Mouse (Mus musculus): ENCODE measurements around the gene Ppp4c. TPM values are rescaled to one million over a fixed set of nuclear protein-coding genes. Genes with fewer than 3 reads are reported as not detected.
A peak's percentile ranks its signal among the peaks of the same experiment; 100 is the strongest.
"Not testable (repeated sequence)": the region's sequence is repeated elsewhere in the genome, so short reads cannot be mapped to it uniquely, and the experiment has no call there.

Ppp4c gene
- polyA plus RNA-seq, 1 experiment from 2014 or later = 407 TPM

DNA sequence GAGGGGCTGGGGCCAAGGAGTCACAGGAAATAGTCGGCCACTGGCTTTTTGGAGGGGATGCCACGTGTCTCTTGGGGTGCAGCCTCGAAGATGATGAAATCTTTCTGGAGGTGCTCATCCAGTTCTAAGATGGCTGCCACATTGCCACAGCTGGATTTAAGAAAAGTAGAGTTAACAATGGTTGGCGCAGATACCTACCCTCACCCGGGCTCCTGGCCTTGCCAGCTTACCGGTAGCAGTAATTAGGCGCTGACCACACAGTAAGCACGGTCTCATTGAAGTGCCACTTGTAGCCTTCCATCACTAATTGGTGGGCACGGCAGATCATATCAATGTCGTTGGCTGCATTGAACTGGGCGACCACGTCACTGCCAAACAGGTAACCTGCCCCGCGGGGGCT, 6.2 kb downstream of the Ppp4c start:
- Histone ChIP-seq H3K4me1 (peaks cover 30% of the 10 kb centered on the region), H3K4me3 (no peak overlapping the region), H3K27me3 (ENCODE audit: low read depth, poor library complexity, severe bottlenecking) (no peaks in the 10 kb centered on the region), H3K27ac (replicated peaks) (no peak overlapping the region), H3K9me3 (replicated peaks) (no peaks in the 10 kb centered on the region), H3K36me3 (peaks cover 83% of the 10 kb centered on the region)
- 94% methylated on average over 14 of the region's 14 CpGs for WGBS
- no peak for DNase-seq (ENCODE audit: low spot score)

DNA sequence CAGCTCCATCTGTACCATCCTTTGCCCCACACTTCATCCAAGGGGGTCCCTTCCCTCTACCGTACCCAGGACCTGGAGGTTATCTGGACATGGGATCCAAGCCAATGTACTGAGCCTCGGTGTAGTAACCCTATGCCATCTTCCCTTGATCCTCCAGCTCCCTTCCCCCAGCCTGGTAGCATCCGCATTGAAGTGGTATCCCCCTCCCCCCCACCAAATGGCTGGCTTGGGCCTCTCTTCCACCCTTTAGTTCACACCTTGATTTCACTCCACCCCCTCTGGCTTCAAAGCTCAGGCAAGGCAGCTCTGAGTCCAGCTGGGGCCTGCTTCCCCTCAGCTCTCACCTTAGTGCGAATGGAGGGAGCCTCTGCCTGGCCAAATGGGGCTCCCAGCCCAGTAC, 7.2 kb downstream of the Ppp4c start:
- H3K4me3 ChIP-seq = no peak overlapping the region
- no peak for DNase-seq (ENCODE audit: low spot score)
- H3K27ac ChIP-seq (replicated peaks) = no peak overlapping the region
- no peaks in the 10 kb centered on the region for H3K9me3 ChIP-seq (replicated peaks)
- 84% methylated on average over 4 of the region's 4 CpGs for WGBS
- peaks cover 74% of the 10 kb centered on the region for H3K36me3 ChIP-seq
- H3K27me3 ChIP-seq (ENCODE audit: low read depth, poor library complexity, severe bottlenecking) = no peaks in the 10 kb centered on the region
- H3K4me1 ChIP-seq = peaks cover 29% of the 10 kb centered on the region

DNA sequence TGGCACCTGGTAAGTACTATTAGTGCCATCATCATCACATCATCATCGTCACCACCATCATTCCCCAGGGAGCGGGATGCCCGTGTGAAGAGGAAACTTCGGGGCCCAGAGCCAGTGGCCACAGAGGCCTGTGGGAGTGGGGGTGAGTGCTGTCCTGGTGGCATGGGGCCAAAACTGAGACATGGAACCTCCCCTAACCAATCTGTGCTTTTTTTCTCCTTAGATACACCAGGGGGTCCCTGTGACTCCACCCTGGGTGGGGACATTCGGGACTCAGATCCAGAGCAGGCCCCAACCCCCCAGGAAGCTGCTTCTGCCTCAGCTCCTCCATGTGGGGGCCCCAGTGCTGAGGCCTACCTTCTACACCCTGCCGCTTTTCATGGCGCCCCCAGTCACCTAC, 7.8 kb downstream of the Ppp4c start:
- Histone ChIP-seq H3K27ac (replicated peaks) (no peak overlapping the region), H3K9me3 (replicated peaks) (no peaks in the 10 kb centered on the region), H3K36me3 (peaks cover 68% of the 10 kb centered on the region), H3K4me1 (peaks cover 33% of the 10 kb centered on the region), H3K27me3 (ENCODE audit: low read depth, poor library complexity, severe bottlenecking) (no peaks in the 10 kb centered on the region), H3K4me3 (no peak overlapping the region)
- 90% methylated on average over 7 of the region's 7 CpGs for WGBS
- no peak for DNase-seq (ENCODE audit: low spot score)

DNA sequence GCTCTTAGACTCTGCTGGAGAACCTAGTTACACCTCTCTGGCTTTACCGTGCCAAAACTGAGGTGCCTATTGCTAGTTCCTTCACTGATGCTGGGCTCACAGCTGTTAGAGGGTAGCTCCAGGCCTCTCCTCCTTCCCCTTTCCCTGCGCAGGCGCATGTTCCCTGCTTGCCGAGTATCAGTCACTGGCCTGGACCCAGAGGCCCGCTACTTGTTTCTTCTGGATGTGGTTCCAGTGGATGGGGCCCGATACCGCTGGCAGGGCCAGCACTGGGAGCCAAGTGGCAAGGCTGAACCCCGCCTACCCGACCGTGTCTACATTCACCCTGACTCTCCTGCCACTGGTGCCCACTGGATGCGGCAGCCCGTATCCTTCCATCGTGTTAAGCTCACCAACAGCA, 9.6 kb downstream of the Ppp4c start:
- H3K27me3 ChIP-seq (ENCODE audit: low read depth, poor library complexity, severe bottlenecking) = no peaks in the 10 kb centered on the region
- H3K9me3 ChIP-seq (replicated peaks) = no peaks in the 10 kb centered on the region
- DNase-seq (ENCODE audit: low spot score) = no peak
- H3K4me1 ChIP-seq = peaks cover 44% of the 10 kb centered on the region
- H3K36me3 ChIP-seq = peaks cover 50% of the 10 kb centered on the region
- H3K27ac ChIP-seq (replicated peaks) = no peak overlapping the region
- 87% methylated on average over 13 of the region's 13 CpGs for WGBS
- H3K4me3 ChIP-seq = no peak overlapping the region

DNA sequence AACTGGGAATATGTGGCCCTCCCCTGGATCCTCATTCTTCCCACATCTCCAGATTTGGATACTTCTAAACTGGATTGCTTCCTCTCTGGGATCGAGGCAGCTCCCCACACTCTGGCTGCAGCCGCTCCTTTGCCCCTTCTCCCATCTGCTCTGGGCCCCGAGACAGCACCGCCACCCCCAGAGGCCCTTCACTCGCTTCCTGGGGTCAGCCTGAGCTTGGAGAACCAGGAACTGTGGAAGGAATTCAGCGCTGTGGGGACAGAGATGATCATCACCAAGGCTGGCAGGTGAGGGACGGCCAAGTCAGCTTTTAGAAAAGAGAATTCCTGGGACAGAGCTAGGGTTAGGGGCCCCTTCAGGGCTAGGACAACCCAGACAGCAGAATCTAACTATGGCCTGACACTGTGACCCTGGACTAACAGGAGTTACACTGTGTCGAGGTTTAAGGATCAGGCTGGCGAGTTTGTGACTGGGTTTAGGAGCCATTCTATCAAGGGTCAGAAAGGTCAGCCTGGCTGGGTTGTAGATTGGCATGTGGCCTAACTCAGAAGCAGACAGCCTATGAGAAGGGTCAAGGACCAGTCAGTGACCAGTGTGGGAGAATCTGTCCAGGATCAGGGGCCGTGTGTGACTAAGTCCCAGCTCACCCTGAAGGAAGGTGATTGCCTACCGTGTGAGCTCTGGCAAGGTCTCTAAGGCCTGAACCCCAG, 10.5 kb downstream of the Ppp4c start:
- peak overlapping the region; percentile 82 for H3K27ac ChIP-seq (replicated peaks)

DNA sequence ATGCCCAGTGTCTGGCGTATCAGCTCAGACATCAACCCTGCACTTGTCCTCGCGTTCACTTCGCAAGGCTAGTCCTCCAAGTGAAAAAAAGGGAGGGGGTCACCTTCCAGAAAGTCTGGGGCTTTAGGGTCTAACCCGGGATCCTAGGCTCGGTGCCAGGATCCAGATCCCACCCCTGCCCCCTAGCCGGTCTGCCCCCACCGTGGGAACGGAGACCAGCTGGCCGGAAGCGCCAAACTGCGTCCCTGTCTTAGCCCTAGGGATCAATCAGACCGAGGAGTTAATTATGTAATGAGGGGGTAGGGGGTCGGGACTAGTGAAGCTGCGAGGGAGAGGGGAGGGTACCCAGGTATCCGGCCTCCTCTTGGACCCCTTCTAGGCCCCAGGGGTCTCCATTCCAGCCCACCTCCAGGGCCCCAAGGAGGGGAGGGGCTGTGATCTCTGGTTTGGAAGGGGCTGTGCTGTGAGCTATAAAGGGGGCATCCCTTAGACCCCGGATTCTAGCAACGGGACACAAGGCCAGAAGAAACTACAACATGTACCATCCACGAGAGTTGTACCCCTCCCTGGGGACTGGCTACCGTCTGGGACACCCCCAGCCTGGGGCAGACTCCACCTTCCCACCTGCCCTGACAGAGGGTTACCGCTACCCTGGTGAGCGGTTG, 11.2 kb downstream of the Ppp4c start, which contains the start of gene Tbx6:
TSS of gene Tbx6 (plus strand) at position 513 of the 665 bp plus-strand sequence.
- Histone ChIP-seq H3K27ac (replicated peaks) (peak within 1 kb of the TSS; percentile 82), H3K27me3 (ENCODE audit: low read depth, poor library complexity, severe bottlenecking) (no peaks in the 10 kb centered on the region), H3K4me1 (peaks cover 59% of the 10 kb centered on the region), H3K4me3 (peak within 1 kb of the TSS; percentile 58), H3K9me3 (replicated peaks) (no peaks in the 10 kb centered on the region), H3K36me3 (peaks cover 34% of the 10 kb centered on the region)
- no peak for DNase-seq (ENCODE audit: low spot score)
- WGBS = 9% methylated on average over 22 of the region's 22 CpGs

More for the DNA sequence above, 10.5 kb downstream of the Ppp4c start:
- Histone ChIP-seq H3K27me3 (ENCODE audit: low read depth, poor library complexity, severe bottlenecking) (no peaks in the 10 kb centered on the region), H3K9me3 (replicated peaks) (no peaks in the 10 kb centered on the region), H3K36me3 (peaks cover 41% of the 10 kb centered on the region), H3K4me1 (peaks cover 52% of the 10 kb centered on the region), H3K4me3 (peak overlapping the region; percentile 58)
- WGBS = 42% methylated on average over 11 of the region's 11 CpGs
- no peak for DNase-seq (ENCODE audit: low spot score)

DNA sequence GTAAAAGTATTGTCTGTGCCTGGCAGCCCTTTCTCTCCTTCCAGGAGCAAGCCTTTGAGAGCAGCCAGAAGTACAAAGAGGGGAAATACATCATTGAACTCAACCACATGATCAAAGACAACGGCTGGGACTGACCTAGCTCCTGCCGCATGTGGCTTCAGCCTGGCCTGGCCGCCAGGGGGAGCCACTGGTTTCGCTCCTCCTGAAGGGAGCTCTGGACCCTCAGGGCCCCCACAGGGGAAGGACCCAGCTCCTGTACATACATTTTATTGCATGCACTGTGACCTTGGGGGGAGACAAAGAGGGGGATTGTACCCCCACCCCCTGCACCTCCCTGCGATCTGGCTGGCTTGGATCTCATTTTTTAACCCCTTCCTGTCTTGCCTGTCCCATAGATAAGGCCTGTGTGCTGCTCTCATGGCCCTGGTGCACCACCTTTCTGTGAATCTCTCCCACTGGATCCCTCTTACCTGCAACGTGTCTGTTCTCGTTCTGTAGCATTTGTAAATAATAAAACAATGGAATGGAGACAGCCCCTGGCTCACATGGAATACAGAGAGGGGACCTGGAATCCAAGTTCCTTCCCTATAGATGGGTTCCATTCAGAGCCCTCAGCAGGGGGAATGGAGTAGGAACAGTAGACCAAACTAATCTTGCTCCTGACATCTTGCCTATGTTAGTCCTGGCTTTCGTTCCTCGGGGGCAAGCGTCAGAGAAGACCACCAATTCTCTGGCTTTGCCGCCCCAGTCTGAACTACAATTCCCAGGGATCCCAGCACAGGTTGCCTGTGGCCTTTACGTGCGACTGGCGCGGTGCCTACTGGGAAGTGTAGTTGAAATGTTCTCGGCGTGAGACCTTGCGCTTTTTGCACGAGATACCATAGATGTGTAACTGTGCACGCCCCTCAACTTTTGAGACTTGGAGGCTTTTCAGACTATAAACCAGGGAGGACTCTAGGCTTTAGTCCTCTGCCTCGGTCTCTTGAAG, 12.0 kb downstream of the Ppp4c start:
- Histone ChIP-seq H3K27me3 (ENCODE audit: low read depth, poor library complexity, severe bottlenecking) (no peaks in the 10 kb centered on the region), H3K27ac (replicated peaks) (peak overlapping the region; percentile 82), H3K36me3 (peaks cover 26% of the 10 kb centered on the region), H3K4me3 (peak overlapping the region; percentile 58), H3K4me1 (peaks cover 68% of the 10 kb centered on the region), H3K9me3 (replicated peaks) (no peaks in the 10 kb centered on the region)
- WGBS = 2% methylated on average over 21 of the region's 21 CpGs
- peak; percentile 90 for DNase-seq (ENCODE audit: low spot score)

DNA sequence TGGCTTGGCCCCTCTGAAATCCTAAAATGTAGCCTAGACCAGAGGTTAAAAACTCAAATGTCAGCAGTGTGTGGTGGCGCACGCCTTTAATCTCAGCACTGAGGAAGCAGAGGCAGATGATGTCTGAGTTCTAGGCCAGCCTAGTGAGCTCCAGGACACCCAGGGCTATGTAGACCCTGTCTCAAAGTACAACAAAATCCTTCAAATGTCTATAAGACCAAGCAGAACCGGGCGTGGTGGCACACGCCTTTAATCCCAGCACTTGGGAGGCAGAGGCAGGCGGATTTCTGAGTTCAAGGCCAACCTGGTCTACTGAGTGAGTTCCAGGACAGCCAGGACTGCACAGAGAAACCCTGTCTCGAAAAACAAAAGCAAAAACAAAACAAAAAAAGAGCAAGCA, 13.2 kb downstream of the Ppp4c start:
- peaks cover 14% of the 10 kb centered on the region for H3K36me3 ChIP-seq
- not testable (repeated sequence) for H3K27ac ChIP-seq (replicated peaks); H3K9me3 ChIP-seq (replicated peaks); DNase-seq (ENCODE audit: low spot score); H3K27me3 ChIP-seq (ENCODE audit: low read depth, poor library complexity, severe bottlenecking)
- H3K4me3 ChIP-seq = peak overlapping the region; percentile 9; the same call in 1 of the 2 replicates
- H3K4me1 ChIP-seq = peaks cover 68% of the 10 kb centered on the region
- WGBS = 90% methylated on average over 7 of the region's 7 CpGs

DNA sequence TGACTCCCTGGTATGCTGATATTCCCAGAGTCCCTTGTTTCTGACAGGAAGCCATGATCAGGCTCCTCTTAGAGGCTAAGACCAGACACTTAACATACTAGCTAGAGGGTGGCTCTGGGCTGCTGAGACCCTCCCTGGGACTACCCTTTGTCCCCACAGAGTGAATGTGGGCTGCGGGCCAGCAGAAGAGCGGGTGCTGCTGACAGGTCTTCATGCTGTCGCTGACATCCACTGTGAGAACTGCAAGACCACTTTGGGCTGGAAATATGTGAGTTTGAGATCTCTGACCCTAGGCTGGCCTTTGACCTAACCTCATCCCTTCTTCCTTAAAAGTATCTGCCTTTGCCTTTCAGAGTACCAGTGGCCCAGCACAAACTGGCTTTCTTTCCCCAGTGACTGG, 14.1 kb downstream of the Ppp4c start:
- WGBS = 88% methylated on average over 3 of the region's 3 CpGs
- peak overlapping the region; percentile 96; the same call in 1 of the 2 replicates for H3K27ac ChIP-seq (replicated peaks)
- H3K9me3 ChIP-seq (replicated peaks) = no peaks in the 10 kb centered on the region
- peaks cover 68% of the 10 kb centered on the region for H3K4me1 ChIP-seq
- no peak for DNase-seq (ENCODE audit: low spot score)
- peak overlapping the region; percentile 79; the same call in 1 of the 2 replicates for H3K4me3 ChIP-seq
- peaks cover 10% of the 10 kb centered on the region for H3K36me3 ChIP-seq
- H3K27me3 ChIP-seq (ENCODE audit: low read depth, poor library complexity, severe bottlenecking) = no peaks in the 10 kb centered on the region

DNA sequence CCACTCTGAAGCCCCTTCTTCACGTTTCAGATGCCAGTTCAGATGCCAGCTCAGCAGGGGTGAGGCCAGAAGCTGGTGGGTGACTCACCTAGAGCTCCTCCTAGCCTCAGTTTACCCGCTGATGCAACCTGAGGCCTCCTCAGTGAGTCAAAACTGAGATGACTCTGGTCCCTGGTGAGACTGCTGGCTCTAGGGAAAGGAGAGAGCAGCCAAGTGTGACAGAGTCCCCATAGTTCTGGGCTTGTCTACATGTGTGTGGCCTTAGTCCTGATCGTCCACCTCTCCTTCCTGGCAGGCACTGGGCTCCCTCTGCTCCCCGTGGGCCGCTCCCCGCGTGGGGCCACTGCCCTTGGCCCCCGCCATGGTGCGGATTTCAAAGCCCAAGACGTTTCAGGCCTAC, 14.8 kb downstream of the Ppp4c start:
- no peak for DNase-seq (ENCODE audit: low spot score)

DNA sequence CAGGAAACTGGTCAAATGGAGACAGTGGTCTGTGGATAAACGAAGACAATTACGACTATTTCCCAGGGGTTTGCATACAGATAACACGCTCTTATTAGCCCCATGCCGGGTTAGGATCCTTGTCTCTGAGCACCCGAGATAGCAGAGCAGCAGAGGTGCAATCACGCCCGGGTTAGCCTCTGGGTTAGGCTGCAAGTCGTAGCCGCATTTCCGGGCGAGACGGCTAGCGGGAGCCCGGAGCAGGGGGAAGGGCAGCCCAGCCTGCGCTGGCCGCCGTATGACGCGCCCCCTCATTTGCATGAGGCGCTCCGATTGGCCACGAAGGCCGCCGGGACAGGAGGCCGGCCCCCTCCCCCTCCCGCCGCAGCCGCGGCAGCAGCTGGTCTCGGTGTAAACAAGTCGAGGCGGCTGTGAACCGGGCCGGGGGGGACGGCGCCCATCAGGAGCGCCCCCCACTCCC, 15.7 kb downstream of the Ppp4c start, which contains the start of gene Ypel3:
TSS of gene Ypel3 (plus strand) at position 358 of the 460 bp plus-strand sequence.
- Histone ChIP-seq H3K36me3 (peaks cover 14% of the 10 kb centered on the region), H3K27ac (replicated peaks) (peak within 1 kb of the TSS; percentile 96), H3K9me3 (replicated peaks) (no peaks in the 10 kb centered on the region), H3K4me1 (peaks cover 55% of the 10 kb centered on the region), H3K27me3 (ENCODE audit: low read depth, poor library complexity, severe bottlenecking) (no peaks in the 10 kb centered on the region), H3K4me3 (peak within 1 kb of the TSS; percentile 79)
- WGBS = under 1% methylated on average over 37 of the region's 37 CpGs
- peak; percentile 92 for DNase-seq (ENCODE audit: low spot score)

More for the DNA sequence above, 14.8 kb downstream of the Ppp4c start:
- Histone ChIP-seq H3K27ac (replicated peaks) (peak overlapping the region; percentile 96), H3K27me3 (ENCODE audit: low read depth, poor library complexity, severe bottlenecking) (no peaks in the 10 kb centered on the region), H3K36me3 (peaks cover 10% of the 10 kb centered on the region), H3K4me1 (peaks cover 63% of the 10 kb centered on the region), H3K4me3 (peak overlapping the region; percentile 79), H3K9me3 (replicated peaks) (no peaks in the 10 kb centered on the region)
- 47% methylated on average over 10 of the region's 10 CpGs for WGBS

DNA sequence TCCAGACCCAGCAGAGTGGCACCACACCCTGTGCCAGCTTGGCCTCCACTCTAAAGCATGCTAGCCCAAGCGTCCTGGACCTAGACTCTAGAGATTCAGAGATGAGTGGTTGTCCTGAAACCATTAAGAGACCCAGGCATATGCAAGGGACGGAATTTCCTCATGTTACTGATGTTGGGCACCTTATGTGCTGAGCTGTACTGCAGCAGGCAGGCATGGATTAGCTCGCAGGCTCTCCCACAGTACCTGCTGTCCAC, 16.4 kb downstream of the Ppp4c start:
- Histone ChIP-seq H3K4me3 (peak overlapping the region; percentile 79), H3K27ac (replicated peaks) (peak overlapping the region; percentile 96)
- WGBS = 71% methylated on average over 3 of the region's 3 CpGs

More for the DNA sequence above, 16.4 kb downstream of the Ppp4c start:
- Histone ChIP-seq H3K4me1 (peaks cover 48% of the 10 kb centered on the region), H3K9me3 (replicated peaks) (no peaks in the 10 kb centered on the region), H3K27me3 (ENCODE audit: low read depth, poor library complexity, severe bottlenecking) (no peaks in the 10 kb centered on the region), H3K36me3 (peaks cover 18% of the 10 kb centered on the region)
- no peak for DNase-seq (ENCODE audit: low spot score)

Data from midbrain, embryonic 10.5 days (tissue).